27 mouse cellular contexts compared by ENCODE assay signal in the genomic region with DNA sequence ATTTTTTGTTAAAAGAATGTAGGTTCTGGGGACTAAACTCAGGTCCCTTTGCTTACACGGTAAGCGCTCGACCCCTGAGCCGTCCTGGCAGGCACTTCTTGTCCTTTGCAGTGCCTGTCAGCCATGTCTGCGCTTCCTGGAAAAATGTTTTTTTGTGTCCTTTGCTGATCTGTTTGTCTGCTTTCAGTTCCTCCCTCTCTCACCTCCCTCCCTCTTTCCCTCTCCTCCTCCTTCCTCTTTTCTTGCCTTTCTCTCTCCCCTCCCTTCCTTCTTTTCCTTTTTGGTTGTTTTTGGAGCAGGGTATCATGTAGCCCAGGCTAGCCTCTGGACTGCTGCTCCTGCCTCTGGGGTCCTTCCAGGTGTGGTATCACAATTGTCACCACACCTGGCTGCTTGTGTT. TPM values are rescaled to one million over a fixed set of nuclear protein-coding genes. Genes with fewer than 3 reads are reported as not detected.
DNase-seq lines count a peak whose midpoint lies in the region; ATAC-seq and TF ChIP-seq lines count a peak whose summit lies in the region.
"Had no signal": no experiment of that assay in that cellular context is flagged by ENCODE, and none has a peak within 500 bp of the region (broad histone marks: within the 10 kb centered on the region; RNA-seq: fewer than 3 reads in every experiment).

No protein-coding gene starts in this region.

- H3K4me3 ChIP-seq in bone marrow macrophage, adult 2 months (ENCODE audit: insufficient read depth, low read length), result no peak overlapping the region
- H3K4me3 ChIP-seq: forebrain, embryonic 10.5 days; forebrain, embryonic 13.5 days; gastrocnemius, adult 2 months; heart, adult 2 months; heart, embryonic 10.5 days; heart, embryonic 13.5 days; hindbrain, embryonic 12.5 days; hindbrain, embryonic 15.5 days had no signal

- H3K27ac ChIP-seq in bone marrow macrophage, adult 2 months (ENCODE audit: insufficient read depth, low read depth, low read length), result peak overlapping the region; percentile 20; the same call in 1 of the 2 replicates
- H3K27ac ChIP-seq: forebrain, embryonic 10.5 days; forebrain, embryonic 13.5 days; heart, adult 2 months; heart, embryonic 10.5 days; heart, embryonic 13.5 days; hindbrain, embryonic 12.5 days; hindbrain, embryonic 15.5 days had no signal

- DNase-seq in A20 (ENCODE audit: low read depth, low spot score), result peak; percentile 53
- DNase-seq in adrenal gland, adult (ENCODE audit: inconsistent age in 2 of 2, low spot score in 1 of 2), result no peak
- no peak for DNase-seq in kidney, adult 9 months
- no peak for DNase-seq in cerebellum, adult 18-20 months
- DNase-seq: adrenal gland, postnatal 10 days; adrenal gland, postnatal 36 days; cerebellum, adult 11 months; cerebellum, adult 8-10 months; cerebellum, postnatal 10 days; cerebellum, postnatal 36 days; gastrocnemius, adult 2 months; gastrocnemius, postnatal 25 days; heart, adult 2 months; heart, postnatal 14 days; kidney, adult 18-20 months had no signal

- H3K4me1 ChIP-seq in bone marrow macrophage, adult 2 months (ENCODE audit: control insufficient read depth, insufficient read depth, low read length), result peaks cover 15% of the 10 kb centered on the region
- H3K4me1 ChIP-seq: forebrain, embryonic 10.5 days; forebrain, embryonic 13.5 days; heart, embryonic 10.5 days; heart, embryonic 13.5 days; hindbrain, embryonic 12.5 days; hindbrain, embryonic 15.5 days had no signal

- TF ChIP-seq POLR2A in bone marrow macrophage, adult 2 months (IDR thresholded peaks at IDR 0.05; ENCODE audit: borderline replicate concordance, low read depth, low read length), result no peak

- no peak for TF ChIP-seq CTCF in bone marrow macrophage, adult 2 months (IDR thresholded peaks at IDR 0.05; ENCODE audit: low read depth, low read length)

- peak; percentile 71 for ATAC-seq in megakaryocyte, adult 5-6 weeks (ENCODE audit: poor library complexity, severe bottlenecking)
- ATAC-seq: activated CD4-positive, CD25-positive, alpha-beta regulatory T cell, adult 4 months; CD4-positive, CD25-positive, alpha-beta regulatory T cell, adult 4 months; forebrain, embryonic 13.5 days; forebrain, embryonic 16.5 days had no signal

RNA-seq across cellular contexts. Expression of a gene that starts 13.0 kb away (rescaled TPM):
- 3.3 and 4.2 TPM in 2 replicates for polyA plus RNA-seq in bone marrow macrophage, adult 2 months (2012; ENCODE audit: insufficient read depth, insufficient read length, missing spikeins)
- 3.0 and 3.2 TPM in 2 replicates for total RNA-seq in megakaryocyte, adult 5-6 weeks (2015)
- total RNA-seq in megakaryocyte, adult 5-6 weeks (2017), result 1.4 and 1.6 TPM in 2 replicates

RNA-seq across cellular contexts. Expression of a gene that starts 15.2 kb away (rescaled TPM):
- 1.8 and 3.5 TPM in 2 replicates for polyA plus RNA-seq in bone marrow macrophage, adult 2 months (2012; ENCODE audit: insufficient read depth, insufficient read length, missing spikeins)
- total RNA-seq in megakaryocyte, adult 5-6 weeks (2015), result 3.0 and 3.1 TPM in 2 replicates
- 6.1 and 9.7 TPM in 2 replicates for total RNA-seq in megakaryocyte, adult 5-6 weeks (2017)

RNA-seq across cellular contexts. Expression of a gene that starts 23.7 kb away (rescaled TPM):
- not detected in 2 replicates for polyA plus RNA-seq in bone marrow macrophage, adult 2 months (2012; ENCODE audit: insufficient read depth, insufficient read length, missing spikeins)
- not detected in 2 replicates for total RNA-seq in megakaryocyte, adult 5-6 weeks (2015)
- not detected in 2 replicates for total RNA-seq in megakaryocyte, adult 5-6 weeks (2017)
- total RNA-seq: gastrocnemius, adult 2 months; gastrocnemius, postnatal 25 days; heart, adult 2 months; hematopoietic stem cell, adult 5-6 weeks had no signal
- polyA plus RNA-seq: activated CD4-positive, CD25-positive, alpha-beta regulatory T cell, adult 4 months; CD4-positive, CD25-positive, alpha-beta regulatory T cell, adult 4 months had no signal

RNA-seq across cellular contexts. Expression of a gene that starts 31.3 kb away (rescaled TPM):
- polyA plus RNA-seq in bone marrow macrophage, adult 2 months (2012; ENCODE audit: insufficient read depth, insufficient read length, missing spikeins), result 0.19 and 0.24 TPM in 2 replicates
- 0.02 and 0.05 TPM in 2 replicates for total RNA-seq in megakaryocyte, adult 5-6 weeks (2015)
- 0.07 TPM in 1 of 2 replicates, not detected in the other for total RNA-seq in megakaryocyte, adult 5-6 weeks (2017)

RNA-seq across cellular contexts. Expression of a gene that starts 49.8 kb away (rescaled TPM):
- polyA plus RNA-seq in bone marrow macrophage, adult 2 months (2012; ENCODE audit: insufficient read depth, insufficient read length, missing spikeins), result 10.0 and 11.8 TPM in 2 replicates
- 2.8 and 7.2 TPM in 2 replicates for total RNA-seq in megakaryocyte, adult 5-6 weeks (2015)
- total RNA-seq in megakaryocyte, adult 5-6 weeks (2017), result 3.5 and 4.7 TPM in 2 replicates
